Mouse (Mus musculus) cerebellum, postnatal 10 days (tissue): ENCODE results near the gene Ankrd61.

Source experiments
- DNase-seq, 2 experiments: peaks; one replicate each; pipeline ENCODE4 v3.0.0; 2021; ENCODE audit warnings: mixed read lengths in 2 of 2

The Ankrd61 gene

GRCm38 (mm10) chr5:143897635-143898330, at the start of gene Ankrd61:
TSS of gene Ankrd61 (minus strand) at chr5:143897685.
- no peak for DNase-seq

GRCm38 (mm10) chr5:143943231-143944125, 46.0 kb upstream of the Ankrd61 start:
- peak; percentile 20 to 27 for DNase-seq

GRCm38 (mm10) chr5:143941588-143941987, 44.1 kb upstream of the Ankrd61 start:
- DNase-seq, result no peak

- DNase-seq, result no peak
Observed at GRCm38 (mm10) chr5:143936156-143936555, 38.7 kb upstream of the Ankrd61 start.

GRCm38 (mm10) chr5:143933875-143934274, 36.4 kb upstream of the Ankrd61 start:
- peak in 1 of 2 experiments; percentile 9 for DNase-seq

GRCm38 (mm10) chr5:143933414-143933813, 35.9 kb upstream of the Ankrd61 start:
- DNase-seq, result peak; percentile 25 to 31

- peak; percentile 21 to 22 for DNase-seq
Observed at GRCm38 (mm10) chr5:143932831-143933230, 35.3 kb upstream of the Ankrd61 start, which contains the start of gene Rsph10b. TSS of gene Rsph10b (plus strand) at chr5:143933035.

- DNase-seq, result no peak
Observed at GRCm38 (mm10) chr5:143931863-143932580, 34.5 kb upstream of the Ankrd61 start.

GRCm38 (mm10) chr5:143930656-143931055, 33.2 kb upstream of the Ankrd61 start:
- DNase-seq, result no peak

GRCm38 (mm10) chr5:143929291-143929690, 31.8 kb upstream of the Ankrd61 start:
- DNase-seq, result no peak

- no peak for DNase-seq
Observed at GRCm38 (mm10) chr5:143927875-143928274, 30.4 kb upstream of the Ankrd61 start, which contains the start of gene Gm42421. TSS of gene Gm42421 (plus strand) at chr5:143928175.

- no peak for DNase-seq
Observed at GRCm38 (mm10) chr5:143924781-143925452, 27.4 kb upstream of the Ankrd61 start.

- no peak for DNase-seq
Observed at GRCm38 (mm10) chr5:143918120-143918519, 20.6 kb upstream of the Ankrd61 start.

- DNase-seq, result peak; percentile 55 to 59
Observed at GRCm38 (mm10) chr5:143917418-143917817, 19.9 kb upstream of the Ankrd61 start.

GRCm38 (mm10) chr5:143916221-143916620, 18.7 kb upstream of the Ankrd61 start:
- peak; percentile 50 to 67 for DNase-seq

GRCm38 (mm10) chr5:143909417-143910400, 12.2 kb upstream of the Ankrd61 start, which contains the start of the genes Aimp2 and Pms2:
TSS of gene Aimp2 (minus strand) at chr5:143909847.
TSS of gene Pms2 (plus strand) at chr5:143909964.
- DNase-seq, result peak; percentile 97

- no peak for DNase-seq
Observed at GRCm38 (mm10) chr5:143908926-143909325, 11.4 kb upstream of the Ankrd61 start.

- no peak for DNase-seq
Observed at GRCm38 (mm10) chr5:143906429-143906828, 8.9 kb upstream of the Ankrd61 start.

GRCm38 (mm10) chr5:143903813-143904212, 6.3 kb upstream of the Ankrd61 start:
- no peak for DNase-seq

GRCm38 (mm10) chr5:143902111-143902510, 4.6 kb upstream of the Ankrd61 start:
- peak; percentile 44 to 60 for DNase-seq

GRCm38 (mm10) chr5:143893396-143893795, 4.1 kb downstream of the Ankrd61 start:
- no peak for DNase-seq
